Comparison of ENCODE assay signal across 8 mouse cellular contexts in the genomic region with DNA sequence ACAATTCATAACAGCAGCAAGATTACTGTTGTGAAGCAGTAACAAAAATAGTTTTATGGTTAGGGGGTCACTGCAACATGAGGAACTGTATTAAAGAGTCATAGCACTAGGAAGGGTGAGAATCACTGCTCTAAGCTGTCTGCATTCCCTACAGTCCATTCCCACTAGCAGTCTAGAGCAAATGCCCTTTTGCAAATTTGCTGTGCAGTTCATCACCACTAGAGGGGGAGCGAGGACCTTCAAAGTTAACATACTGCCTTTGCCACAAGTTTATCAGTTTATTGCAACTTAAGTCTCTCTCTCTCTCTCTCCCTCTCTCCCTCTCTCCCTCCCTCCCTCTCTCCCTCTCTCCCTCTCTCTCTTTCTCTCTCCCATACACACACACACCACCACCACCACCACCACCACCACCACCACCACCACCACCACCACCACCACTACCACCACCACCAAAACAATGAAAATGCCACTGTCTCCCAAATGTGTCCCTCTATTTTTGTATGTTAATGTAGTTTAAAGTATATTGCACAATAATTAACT.
DNase-seq lines count a peak whose midpoint lies in the region; ATAC-seq and TF ChIP-seq lines count a peak whose summit lies in the region.

No protein-coding gene starts in this region.

- WGBS in liver, embryonic 14.5 days (ENCODE audit: insufficient replicate concordance): 0% methylated on average over 1 of the region's 1 CpGs

- no peak overlapping the region for H3K4me3 ChIP-seq in MEL (ENCODE audit: control insufficient read depth in 1 of 2, insufficient read depth in 1 of 2, low read depth in 2 of 2, low read length in 2 of 2)
- no peak overlapping the region for H3K4me3 ChIP-seq in gastrocnemius, adult 2 months
- H3K4me3 ChIP-seq in liver, embryonic 14.5 days (ENCODE audit: insufficient read depth in 1 of 2, low read depth in 2 of 2, low read length in 2 of 2): no peak overlapping the region

- TF ChIP-seq POLR2A in MEL (IDR thresholded peaks at IDR 0.05; ENCODE audit: control insufficient read depth in 1 of 2, insufficient read depth in 1 of 2, low read depth in 1 of 2, low read length in 2 of 2, poor library complexity in 1 of 2): no peak

- H3K36me3 ChIP-seq in MEL (ENCODE audit: control insufficient read depth in 1 of 2, insufficient read depth in 2 of 2, low read length in 2 of 2): no peaks in the 10 kb centered on the region
- H3K36me3 ChIP-seq in liver, embryonic 14.5 days (replicated peaks; ENCODE audit: control insufficient read depth, insufficient read depth, low read depth): no peaks in the 10 kb centered on the region

- no peak overlapping the region for H3K9ac ChIP-seq in MEL (ENCODE audit: control insufficient read depth, low read depth, low read length, poor library complexity, severe bottlenecking)
- no peak overlapping the region for H3K9ac ChIP-seq in liver, embryonic 14.5 days (replicated peaks)

- no peak overlapping the region for H3K4me2 ChIP-seq in liver, embryonic 14.5 days (ENCODE audit: low read depth)

- no peaks in the 10 kb centered on the region for H3K4me1 ChIP-seq in MEL (ENCODE audit: control insufficient read depth in 1 of 2, insufficient read depth in 2 of 2, low read length in 2 of 2)
- H3K4me1 ChIP-seq in liver, embryonic 14.5 days (replicated peaks; ENCODE audit: control insufficient read depth in 2 of 2, insufficient read depth in 2 of 2, low read length in 1 of 2): no peaks in the 10 kb centered on the region

- TF ChIP-seq EP300 in MEL (IDR thresholded peaks at IDR 0.05; ENCODE audit: low read depth in 1 of 2, low read length in 2 of 2): no peak
- no peak for TF ChIP-seq EP300 in liver, embryonic 14.5 days (IDR thresholded peaks at IDR 0.05; ENCODE audit: low read depth)

- no peaks in the 10 kb centered on the region for H3K9me3 ChIP-seq in MEL (replicated peaks; ENCODE audit: insufficient read depth, low read length)
- H3K9me3 ChIP-seq in liver, embryonic 14.5 days (ENCODE audit: control insufficient read depth, low read length): no peaks in the 10 kb centered on the region

- peak; percentile 57 for TF ChIP-seq RAD21 in MEL (IDR thresholded peaks at IDR 0.05; ENCODE audit: low read depth, low read length)

- H3K79me2 ChIP-seq in MEL (ENCODE audit: control insufficient read depth, insufficient read depth, low read length, poor library complexity): no peaks in the 10 kb centered on the region

- H3K27me3 ChIP-seq in MEL (ENCODE audit: control insufficient read depth in 1 of 2, insufficient read depth in 2 of 2, low read length in 2 of 2): no peaks in the 10 kb centered on the region
- H3K27me3 ChIP-seq in liver, embryonic 14.5 days (ENCODE audit: control insufficient read depth, insufficient read depth, low read length): no peaks in the 10 kb centered on the region

- no peak for ATAC-seq in liver, embryonic 14.5 days (ENCODE audit: insufficient read depth)
- no peak for ATAC-seq in activated CD4-positive, CD25-positive, alpha-beta regulatory T cell, adult 4 months

- no peak overlapping the region for H3K27ac ChIP-seq in MEL (ENCODE audit: control insufficient read depth, low read depth, low read length)
- H3K27ac ChIP-seq in gastrocnemius, adult 2 months: no peak overlapping the region
- no peak overlapping the region for H3K27ac ChIP-seq in liver, embryonic 14.5 days

- DNase-seq in B cell, adult 2 months: peak; percentile 52 to 58
- peak; percentile 60 for DNase-seq in MEL (ENCODE audit: low read depth, low spot score)
- peak; percentile 58 to 78 for DNase-seq in cerebellum, postnatal 25 days
- peak; percentile 62 for DNase-seq in gastrocnemius, adult 2 months
- peak; percentile 50 to 79 for DNase-seq in kidney, postnatal 36 days
- no peak for DNase-seq in liver, embryonic 14.5 days (ENCODE audit: low read depth in 3 of 3, low spot score in 3 of 3)
- DNase-seq in ovary, postnatal 14 days (ENCODE audit: low spot score): peak; percentile 49

- peak; percentile 53 to 73 (median 63) for TF ChIP-seq CTCF in MEL (IDR thresholded peaks at IDR 0.05 in 2 of 3, conservative IDR thresholded peaks at IDR 0.05 in 1 of 3; ENCODE audit: control insufficient read depth in 1 of 3, insufficient read depth in 1 of 3, low read depth in 2 of 3, low read length in 3 of 3, poor library complexity in 1 of 3, severe bottlenecking in 1 of 3)
- peak; percentile 75 for TF ChIP-seq CTCF in gastrocnemius, adult 2 months (IDR thresholded peaks at IDR 0.05)
- peak; percentile 57; the same call in 1 of the 2 replicates for TF ChIP-seq CTCF in liver, embryonic 14.5 days (IDR thresholded peaks at IDR 0.05; ENCODE audit: low read depth)

- intact Hi-C loops in gastrocnemius, adult 2 months (cut with DNase I): loop anchor here (5.0 to 10.0 kb wide), 2 partner anchors 205 to 1002 kb away; no protein-coding TSS in a partner anchor

TF ChIP-seq in MEL, 35 proteins besides CTCF, POLR2A, EP300 and RAD21:
- no peak for TF ChIP-seq ZKSCAN1 (IDR thresholded peaks at IDR 0.05; ENCODE audit: low read depth, low read length)
- no peak for TF ChIP-seq CHD1 (IDR thresholded peaks at IDR 0.05; ENCODE audit: low read depth, low read length)
- TF ChIP-seq USF1 (IDR thresholded peaks at IDR 0.05; ENCODE audit: low read depth, low read length): no peak
- TF ChIP-seq GATA1 (IDR thresholded peaks at IDR 0.05; ENCODE audit: low read depth, low read length): no peak
- TF ChIP-seq TBP (IDR thresholded peaks at IDR 0.05; ENCODE audit: low read depth, low read length): no peak
- TF ChIP-seq SMC3 (IDR thresholded peaks at IDR 0.05; ENCODE audit: low read depth, low read length): peak; percentile 54
- TF ChIP-seq MEF2A (IDR thresholded peaks at IDR 0.05; ENCODE audit: extremely low read depth, insufficient replicate concordance, low read depth, low read length, poor library complexity, severe bottlenecking): no peak
- TF ChIP-seq POLR2AphosphoS2 (IDR thresholded peaks at IDR 0.05; ENCODE audit: low read length): no peak
- no peak for TF ChIP-seq ZMIZ1 (IDR thresholded peaks at IDR 0.05; ENCODE audit: low read depth, low read length)
- TF ChIP-seq ZC3H11A (IDR thresholded peaks at IDR 0.05; ENCODE audit: low read depth, low read length): 0 out of 2 replicates have a peak, but pooled peaks have one; percentile 6
- TF ChIP-seq RCOR1 (IDR thresholded peaks at IDR 0.05; ENCODE audit: low read depth, low read length): no peak
- TF ChIP-seq NELFE (IDR thresholded peaks at IDR 0.05; ENCODE audit: low read depth, low read length): no peak
- no peak for TF ChIP-seq BHLHE40 (IDR thresholded peaks at IDR 0.05; ENCODE audit: borderline replicate concordance, low read depth, low read length)

Comparison
In these comparisons a context has a peak if more than half of its experiments do, and no peak if none do; other contexts are left out.
1. DNase-seq: peak in B cell, adult 2 months (2 of 2), MEL (single experiment), cerebellum, postnatal 25 days (2 of 2), gastrocnemius, adult 2 months (single experiment), kidney, postnatal 36 days (2 of 2) and ovary, postnatal 14 days (single experiment); none in liver, embryonic 14.5 days (0 of 3).
2. Peak in every context shown above with its lines, with median percentiles within 50 percentile points of each other: CTCF ChIP-seq.